Mouse (Mus musculus): ENCODE results near the gene Shroom3. TPM values are rescaled to one million over a fixed set of nuclear protein-coding genes. Genes with fewer than 3 reads are reported as not detected.

Gene Shroom3
- total RNA-seq (2023): not detected

DNA sequence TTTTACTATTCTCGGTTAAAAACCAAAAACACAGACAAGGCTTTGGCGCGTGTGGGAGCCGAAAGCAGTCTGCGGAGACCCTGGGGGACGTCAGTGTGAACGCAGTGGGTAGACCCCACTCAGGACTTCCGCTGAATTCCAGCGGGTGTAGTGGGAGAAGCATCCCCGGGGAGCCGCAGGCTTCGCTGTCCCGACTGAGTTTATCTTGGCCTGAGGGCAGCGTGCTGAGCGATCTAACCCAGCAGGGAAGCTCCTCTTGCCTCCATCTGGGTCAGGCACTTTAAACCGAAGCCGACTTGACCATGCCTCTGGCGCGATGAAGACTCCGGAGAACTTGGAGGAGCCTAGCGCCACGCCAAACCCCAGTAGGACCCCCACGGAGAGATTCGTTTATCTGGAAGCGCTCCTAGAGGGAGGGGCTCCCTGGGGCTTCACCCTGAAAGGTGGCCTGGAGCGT, at the start of gene Shroom3:
TSS of gene Shroom3 (plus strand) at position 85 of the 457 bp plus-strand sequence.

DNA sequence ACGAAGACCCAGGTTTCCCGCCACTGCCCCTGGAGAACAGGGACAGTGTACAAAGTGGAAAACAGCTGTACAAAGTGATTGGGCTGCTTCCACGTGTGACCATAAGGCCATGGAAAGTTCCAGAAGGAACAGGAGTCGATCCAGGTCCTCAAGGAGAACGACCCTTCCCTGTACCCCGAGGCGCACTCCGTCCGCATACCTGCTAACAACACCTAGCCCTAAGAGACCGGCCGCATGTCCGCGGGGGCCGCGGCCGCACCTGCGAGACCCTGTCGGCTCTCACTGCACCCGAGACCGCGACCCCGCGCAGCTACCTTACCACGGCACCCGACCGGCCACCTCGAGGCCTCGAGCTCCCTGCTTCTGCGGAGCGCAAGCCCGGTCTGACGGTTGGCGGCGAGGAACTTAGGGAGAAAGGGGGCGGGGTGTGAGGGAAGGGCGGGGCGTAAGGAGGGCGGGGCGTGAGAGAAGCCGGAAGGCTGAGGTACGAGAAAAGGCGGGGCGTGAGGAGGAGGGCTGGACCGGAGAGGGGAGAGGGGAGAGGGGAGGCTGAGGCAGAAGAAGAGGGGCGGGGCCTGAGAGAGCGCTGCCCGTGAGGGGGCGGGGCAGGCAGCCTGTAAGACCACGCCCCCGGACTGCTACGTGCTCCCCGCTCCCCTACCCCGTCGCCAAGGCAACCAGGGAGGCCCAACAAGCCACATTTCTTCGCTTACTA, 8.2 kb upstream of the Shroom3 start, which contains the start of gene Ccdc158:
TSS of gene Ccdc158 (minus strand) at position 413 of the 715 bp plus-strand sequence.

Other genes starting within 250 kb of the Shroom3 start
- gene Nup54, start 248.2 kb upstream of the Shroom3 start, total RNA-seq (2023): 10 to 100 TPM; 27.7 to 28.2 TPM
- gene Scarb2, start 176.6 kb upstream of the Shroom3 start, total RNA-seq (2023): 10 to 100 TPM; 31.3 to 34.8 TPM
- gene Fam47e, start 128.4 kb upstream of the Shroom3 start, total RNA-seq (2023): not detected
- 1 to 10 TPM; 1.0 to 1.3 TPM for gene Stbd1, start 80.4 kb upstream of the Shroom3 start, total RNA-seq (2023)
- gene Ccdc158, start 8.2 kb upstream of the Shroom3 start, total RNA-seq (2023): under 1 TPM in 1 of 2 experiments, not detected in 1; 0.22 TPM

Data from neutrophil, adult 83 days (primary cell).